Mouse (Mus musculus) common myeloid progenitor, adult 5-6 weeks (primary cell): ENCODE results near the gene Olfr1151. TPM values are rescaled to one million over a fixed set of nuclear protein-coding genes. Genes with fewer than 3 reads are reported as not detected.

Experiments
- ATAC-seq: replicated peaks from 2 replicates; pipeline ENCODE4 v1.8.0; 2016; ENCODE audit warnings: low read depth, mild to moderate bottlenecking, moderate TSS enrichment, inconsistent platforms; ENCODE audit not compliant: poor library complexity, severe bottlenecking
- total RNA-seq: library from RNA; stranded (forward); fragments of 200-1000, 187-1606 nt; gene quantifications from 2 replicates; pipeline ENCODE4 v1.2.3, GENCODE M21; 2017

Gene Olfr1151
- total RNA-seq, result not detected in 2 replicates

- ATAC-seq, result no peak
These were observed at the start of gene Olfr1151 for GRCm38 (mm10) chr2:87855562-87855961. Gene Olfr1151, plus strand, starts transcription at chr2:87855862.

- no peak for ATAC-seq
These were observed 46.1 kb upstream of the Olfr1151 start, which contains the start of gene Olfr1145 for GRCm38 (mm10) chr2:87809522-87809921. Gene Olfr1145, plus strand, starts transcription at chr2:87809822.

GRCm38 (mm10) chr2:87830233-87830632, 25.4 kb upstream of the Olfr1151 start, which contains the start of gene Olfr1148:
Gene Olfr1148, plus strand, starts transcription at chr2:87830533.
- no peak for ATAC-seq

- no peak for ATAC-seq
These were observed 12.0 kb upstream of the Olfr1151 start, which contains the start of gene Olfr1150-ps1 for GRCm38 (mm10) chr2:87843693-87844092. Gene Olfr1150-ps1, plus strand, starts transcription at chr2:87843993.

- no peak for ATAC-seq
These were observed 10.5 kb downstream of the Olfr1151 start, which contains the start of gene Olfr1152 for GRCm38 (mm10) chr2:87866192-87866591. Gene Olfr1152, plus strand, starts transcription at chr2:87866492.

GRCm38 (mm10) chr2:87894662-87895061, 39.0 kb downstream of the Olfr1151 start, which contains the start of gene Olfr1153:
Gene Olfr1153, plus strand, starts transcription at chr2:87894962.
- no peak for ATAC-seq

- no peak for ATAC-seq
These were observed 49.4 kb downstream of the Olfr1151 start, which contains the start of gene Olfr1154 for GRCm38 (mm10) chr2:87905066-87905465. Gene Olfr1154, minus strand, starts transcription at chr2:87905166.

Other genes starting within 250 kb of the Olfr1151 start
- gene Olfr1130, start 249.7 kb upstream of the Olfr1151 start, total RNA-seq, result not detected in 2 replicates
- not detected in 2 replicates for gene Olfr1131, start 228.8 kb upstream of the Olfr1151 start, total RNA-seq
- gene Olfr1132, start 218.3 kb upstream of the Olfr1151 start, total RNA-seq, result not detected in 2 replicates
- not detected in 2 replicates for gene Olfr1133, start 208.5 kb upstream of the Olfr1151 start, total RNA-seq
- gene Olfr1134, start 197.4 kb upstream of the Olfr1151 start, total RNA-seq, result not detected in 2 replicates
- gene Olfr1135, start 182.2 kb upstream of the Olfr1151 start, total RNA-seq, result not detected in 2 replicates
- gene Olfr1136, start 161.9 kb upstream of the Olfr1151 start, total RNA-seq, result not detected in 2 replicates
- not detected in 2 replicates for gene Olfr1137, start 142.7 kb upstream of the Olfr1151 start, total RNA-seq
- gene Olfr1138, start 115.9 kb upstream of the Olfr1151 start, total RNA-seq, result not detected in 2 replicates
- not detected in 2 replicates for gene Olfr1140, start 112.1 kb upstream of the Olfr1151 start, total RNA-seq
- not detected in 2 replicates for gene Olfr1141, start 101.9 kb upstream of the Olfr1151 start, total RNA-seq
- gene Olfr152, start 76.4 kb upstream of the Olfr1151 start, total RNA-seq, result not detected in 2 replicates
- gene Olfr1143, start 55.3 kb upstream of the Olfr1151 start, total RNA-seq, result not detected in 2 replicates
- gene Olfr1145, start 46.0 kb upstream of the Olfr1151 start, total RNA-seq, result not detected in 2 replicates
- not detected in 2 replicates for gene Olfr1148, start 25.3 kb upstream of the Olfr1151 start, total RNA-seq
- gene Olfr1150-ps1, start 11.9 kb upstream of the Olfr1151 start, total RNA-seq, result not detected in 2 replicates
- not detected in 2 replicates for gene Olfr1152, start 10.6 kb downstream of the Olfr1151 start, total RNA-seq
- not detected in 2 replicates for gene Olfr1153, start 39.1 kb downstream of the Olfr1151 start, total RNA-seq
- gene Olfr1154, start 49.3 kb downstream of the Olfr1151 start, total RNA-seq, result not detected in 2 replicates
- gene Olfr1155, start 89.3 kb downstream of the Olfr1151 start, total RNA-seq, result not detected in 2 replicates
- gene Olfr1156, start 97.2 kb downstream of the Olfr1151 start, total RNA-seq, result not detected in 2 replicates
- not detected in 2 replicates for gene Olfr1157, start 112.4 kb downstream of the Olfr1151 start, total RNA-seq
- not detected in 2 replicates for gene Olfr74, start 118.8 kb downstream of the Olfr1151 start, total RNA-seq
- gene Olfr1158, start 134.3 kb downstream of the Olfr1151 start, total RNA-seq, result not detected in 2 replicates
- not detected in 2 replicates for gene Olfr1160, start 152.4 kb downstream of the Olfr1151 start, total RNA-seq
- not detected in 2 replicates for gene Olfr1161, start 166.9 kb downstream of the Olfr1151 start, total RNA-seq
- not detected in 2 replicates for gene Olfr73, start 181.8 kb downstream of the Olfr1151 start, total RNA-seq
- not detected in 2 replicates for gene Olfr1162, start 195.3 kb downstream of the Olfr1151 start, total RNA-seq
- not detected in 2 replicates for gene Olfr1163, start 216.0 kb downstream of the Olfr1151 start, total RNA-seq
- not detected in 2 replicates for gene Olfr1164, start 238.1 kb downstream of the Olfr1151 start, total RNA-seq